Mouse (Mus musculus) embryonic facial prominence, embryonic 11.5 days (tissue): ENCODE measurements around the gene Tmem263. TPM values are rescaled to one million over a fixed set of nuclear protein-coding genes. Genes with fewer than 3 reads are reported as not detected.

ENCODE experiments used
- ATAC-seq: fragments of 200-750 bp; cut with Nextera tagmentation; replicated peaks from 2 replicates; pipeline ENCODE4 v1.8.0; 2017; ENCODE audit warnings: low read depth; ENCODE audit not compliant: insufficient number of reproducible peaks, low FRiP score, low TSS enrichment
- DNase-seq: peaks from one replicate; pipeline ENCODE4 v3.0.0-alpha.2; 2015; ENCODE audit warnings: low spot score
- H3K27ac ChIP-seq: fragments of 300-500 bp; sonication (generic); replicated peaks from 2 replicates; pipeline ENCODE4 v1.5.1; 2014; ENCODE audit warnings: mild to moderate bottlenecking, low read depth, low read length, control low read depth
- H3K27me3 ChIP-seq: fragments of 300-500 bp; sonication (generic); 2 replicates; pipeline ENCODE4 v1.6.1; 2014; ENCODE audit warnings: mild to moderate bottlenecking, low read length, moderate library complexity, mixed read lengths; ENCODE audit not compliant: control insufficient read depth, insufficient read depth
- H3K36me3 ChIP-seq: fragments of 300-500 bp; sonication (generic); replicated peaks from 2 replicates; pipeline ENCODE4 v1.6.1; 2014; ENCODE audit warnings: low read depth, mild to moderate bottlenecking, low read length, moderate library complexity, mixed read lengths; ENCODE audit not compliant: control insufficient read depth, insufficient read depth
- H3K4me1 ChIP-seq: fragments of 300-500 bp; sonication (generic); 2 replicates; pipeline ENCODE4 v1.6.1; 2014; ENCODE audit warnings: low read length, mixed read lengths; ENCODE audit not compliant: control insufficient read depth, insufficient read depth
- H3K4me2 ChIP-seq: fragments of 300-500 bp; sonication (generic); 2 replicates; pipeline ENCODE4 v1.6.1; 2014; ENCODE audit warnings: low read depth, mild to moderate bottlenecking, control low read depth, low read length, moderate library complexity
- H3K4me3 ChIP-seq: fragments of 300-500 bp; sonication (generic); 2 replicates; pipeline ENCODE4 v1.5.1; 2014; ENCODE audit warnings: low read depth, low read length, control low read depth
- H3K9ac ChIP-seq: fragments of 300-500 bp; sonication (generic); replicated peaks from 2 replicates; pipeline ENCODE4 v1.6.1; 2014; ENCODE audit warnings: mild to moderate bottlenecking, control low read depth, low read length
- H3K9me3 ChIP-seq: fragments of 300-500 bp; sonication (generic); replicated peaks from 2 replicates; pipeline ENCODE4 v1.6.1; 2016; ENCODE audit warnings: mild to moderate bottlenecking, low read length, inconsistent platforms, mixed read lengths; ENCODE audit not compliant: control insufficient read depth
- WGBS: fragments of 180-500 bp; shearing (Covaris S2); extraction: QIAGEN DNeasy Blood & Tissue Kit; methylation state at CpG from one replicate; pipeline ENCODE4 v1.1.7; 2014; 5-methylcytosine and 5-hydroxymethylcytosine counted together
- polyA plus RNA-seq: library from polyadenylated mRNA; unstranded; fragments of >200 nt; fragmentation: Nextera tagmentation; extraction: Ambion mirVana; gene quantifications from 2 replicates; pipeline ENCODE4 v1.2.1, GENCODE M21; 2014

The Tmem263 gene
- polyA plus RNA-seq, 1 experiment from 2014 or later: 81.6 TPM

DNA sequence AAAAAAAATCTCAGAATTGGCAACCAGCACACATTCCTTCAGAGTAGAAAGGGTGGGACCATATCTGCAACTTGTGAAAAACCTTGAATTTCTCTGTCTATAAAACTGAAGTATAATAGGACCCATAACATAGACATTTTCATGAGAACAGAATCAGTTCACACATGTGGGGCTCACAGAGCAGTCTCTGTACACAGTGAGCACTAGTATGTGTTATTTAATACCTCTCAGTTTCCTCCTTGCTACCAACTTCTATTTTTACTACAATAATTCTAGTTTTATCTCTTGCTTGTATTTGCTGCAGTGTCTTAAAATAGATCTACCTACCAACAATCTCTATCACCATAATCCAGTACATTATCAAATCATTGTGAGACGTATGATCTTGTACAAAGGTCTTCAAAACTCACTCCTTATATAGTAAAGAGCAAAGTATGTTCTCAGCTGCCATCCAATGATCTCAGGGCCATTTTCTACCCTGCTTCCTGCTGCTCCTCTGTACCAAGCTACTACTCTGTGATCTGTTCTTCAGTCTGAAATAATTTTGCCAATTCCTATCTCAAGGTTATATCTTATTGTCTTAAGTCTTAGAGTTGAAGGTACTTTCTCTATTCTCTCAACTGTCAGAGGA, 57.7 kb downstream of the Tmem263 start:
- H3K4me3 ChIP-seq: no peak overlapping the region
- H3K4me2 ChIP-seq: no peak overlapping the region
- WGBS: 86% methylated on average over 1 of the region's 1 CpGs
- H3K27ac ChIP-seq: no peak overlapping the region
- H3K36me3 ChIP-seq: no peaks in the 10 kb centered on the region
- no peak for ATAC-seq
- no peaks in the 10 kb centered on the region for H3K27me3 ChIP-seq
- DNase-seq: no peak
- H3K9ac ChIP-seq: no peak overlapping the region
- H3K4me1 ChIP-seq: no peaks in the 10 kb centered on the region
- no peaks in the 10 kb centered on the region for H3K9me3 ChIP-seq

- Histone ChIP-seq H3K9me3 (no peaks in the 10 kb centered on the region), H3K27ac (no peak overlapping the region), H3K36me3 (no peaks in the 10 kb centered on the region), H3K27me3 (no peaks in the 10 kb centered on the region), H3K9ac (no peak overlapping the region), H3K4me3 (no peak overlapping the region), H3K4me1 (no peaks in the 10 kb centered on the region), H3K4me2 (no peak overlapping the region)
- WGBS: 86% methylated on average over 5 of the region's 5 CpGs
- DNase-seq (no peak), ATAC-seq (no peak)
These were observed 59.4 kb downstream of the Tmem263 start for GRCm38 (mm10) chr10:85161745-85162351.

DNA sequence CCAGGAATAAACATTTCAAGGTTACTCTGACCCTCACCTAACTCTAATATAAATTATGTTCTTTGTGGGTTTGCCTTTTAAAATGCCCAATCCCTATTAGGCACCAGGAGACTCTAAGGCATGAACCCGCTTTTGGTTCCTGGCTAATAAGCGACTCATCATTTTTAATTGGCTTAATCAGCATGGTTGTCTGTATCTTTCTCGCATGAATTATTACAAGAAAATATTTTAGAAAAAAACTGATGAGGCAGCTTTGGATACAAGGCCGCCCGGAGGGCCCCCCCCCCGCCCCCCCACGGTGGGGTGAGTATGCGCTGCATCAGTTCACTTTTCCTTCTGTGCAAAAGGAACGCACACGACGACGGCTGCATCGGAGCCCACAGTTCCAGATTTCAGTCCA, 62.4 kb downstream of the Tmem263 start:
- DNase-seq: no peak
- no peaks in the 10 kb centered on the region for H3K4me1 ChIP-seq
- no peak overlapping the region for H3K9ac ChIP-seq
- no peak overlapping the region for H3K4me2 ChIP-seq
- ATAC-seq: no peak
- H3K36me3 ChIP-seq: no peaks in the 10 kb centered on the region
- H3K9me3 ChIP-seq: no peaks in the 10 kb centered on the region
- no peak overlapping the region for H3K4me3 ChIP-seq
- WGBS: 96% methylated on average over 13 of the region's 13 CpGs
- H3K27ac ChIP-seq: no peak overlapping the region
- H3K27me3 ChIP-seq: no peaks in the 10 kb centered on the region

DNA sequence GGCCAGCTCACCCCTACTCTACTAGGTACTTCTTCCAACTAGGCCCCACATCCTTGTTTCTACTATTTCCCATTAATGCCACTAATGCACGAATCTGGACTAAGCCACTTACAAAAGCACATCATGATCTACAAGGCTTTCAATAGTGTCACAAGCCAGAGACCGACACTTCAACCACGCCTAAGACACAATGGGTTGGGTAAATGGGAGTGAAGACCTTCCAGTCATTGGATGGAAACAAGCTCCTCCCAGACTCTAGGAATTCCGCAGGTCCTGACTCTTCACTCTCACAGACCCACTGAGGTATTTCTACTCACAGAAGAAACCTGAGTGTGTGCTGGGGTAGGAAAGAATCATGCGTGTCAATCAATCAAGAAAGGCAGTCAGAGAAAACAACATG, 62.9 kb downstream of the Tmem263 start:
- Histone ChIP-seq H3K36me3 (no peaks in the 10 kb centered on the region), H3K9ac (no peak overlapping the region), H3K27ac (no peak overlapping the region), H3K9me3 (no peaks in the 10 kb centered on the region), H3K4me3 (no peak overlapping the region), H3K4me1 (no peaks in the 10 kb centered on the region), H3K27me3 (no peaks in the 10 kb centered on the region), H3K4me2 (no peak overlapping the region)
- DNase-seq: no peak
- 85% methylated on average over 5 of the region's 5 CpGs for WGBS
- ATAC-seq: no peak

Other genes with a start within 250 kb of the Tmem263 start
- 26.3 and 28.4 TPM in 2 replicates for gene Ric8b, start 185.0 kb upstream of the Tmem263 start, polyA plus RNA-seq
- gene Fhl4, start 132 bp upstream of the Tmem263 start, polyA plus RNA-seq: 1.1 and 1.2 TPM in 2 replicates
- 33.3 and 36.0 TPM in 2 replicates for gene Mterf2, start 25.4 kb downstream of the Tmem263 start, polyA plus RNA-seq
- gene Cry1, start 82.4 kb downstream of the Tmem263 start, polyA plus RNA-seq: 33.6 and 34.0 TPM in 2 replicates